ENCODE assay signal across 8 mouse cellular contexts in the genomic region with DNA sequence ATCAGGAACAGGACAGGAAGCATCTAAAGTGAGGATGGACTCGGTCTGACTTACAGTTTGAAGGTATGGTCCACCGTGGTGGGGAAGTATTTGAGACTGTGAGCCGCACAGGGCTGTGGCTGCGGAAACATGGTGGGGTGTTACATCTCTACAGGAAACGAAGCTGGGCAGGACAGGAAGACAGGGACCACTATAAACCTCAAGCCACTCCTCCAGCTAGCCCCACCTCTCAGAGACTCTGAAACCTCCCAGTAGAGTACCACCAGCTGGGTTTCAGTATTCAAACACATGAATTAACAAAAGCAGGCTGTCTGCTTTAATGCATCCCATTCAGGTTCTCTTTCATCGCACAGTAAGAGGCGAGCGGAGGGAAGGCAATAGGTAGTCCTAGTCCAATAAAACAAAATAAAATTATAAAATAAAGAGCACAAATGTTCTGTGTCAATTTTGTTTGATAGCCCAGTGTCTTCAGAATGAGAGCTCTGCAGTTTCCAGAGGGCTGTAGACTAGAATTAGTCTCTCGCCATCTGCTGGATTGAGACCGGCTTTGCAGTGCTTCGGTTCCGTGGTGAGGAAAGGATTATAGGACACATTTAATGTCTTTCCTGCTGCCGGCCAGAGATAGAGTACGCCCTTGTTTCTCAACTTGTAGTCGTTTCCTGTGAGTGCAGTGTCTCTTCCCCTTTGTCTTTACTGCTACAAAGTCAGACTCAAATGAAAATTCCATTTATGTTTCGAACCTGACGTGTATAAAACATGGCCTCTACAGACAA.
DNase-seq lines count a peak whose midpoint lies in the region; ATAC-seq and TF ChIP-seq lines count a peak whose summit lies in the region.

No protein-coding gene starts in this region.

- DNase-seq in CH12.LX (ENCODE audit: extremely low read depth) = peak; percentile 93
- DNase-seq in layer of hippocampus, adult 8-10 months (ENCODE audit: low spot score in 2 of 2) = peak; percentile 30 to 49
- peak; percentile 78 for DNase-seq in thymus, postnatal 0 days (ENCODE audit: low spot score)

- dilution Hi-C loops in CH12.LX (cut with MboI; ENCODE audit: extremely low pct_ligation_motif_present, extremely low pct_unique_long_range_greater_than_20kb, low sequenced_read_pairs) = no loop called here

- peak; percentile 95 for TF ChIP-seq POLR2A in CH12.LX (IDR thresholded peaks at IDR 0.05; ENCODE audit: low read depth, low read length)
- no peak for TF ChIP-seq POLR2A in bone marrow, adult 2 months (IDR thresholded peaks at IDR 0.05; ENCODE audit: borderline replicate concordance, control insufficient read depth, low read depth, low read length)
- TF ChIP-seq POLR2A in embryonic fibroblast, embryonic 13.5 days (IDR thresholded peaks at IDR 0.05; ENCODE audit: low read depth, low read length) = no peak

- H3K27me3 ChIP-seq in CH12.LX (replicated peaks) = no peaks in the 10 kb centered on the region
- no peaks in the 10 kb centered on the region for H3K27me3 ChIP-seq in lung, embryonic 15.5 days

- peak overlapping the region; percentile 71 for H3K9ac ChIP-seq in CH12.LX (ENCODE audit: insufficient read depth, low read depth)
- no peak overlapping the region for H3K9ac ChIP-seq in lung, embryonic 15.5 days

- peaks cover 4% of the 10 kb centered on the region for H3K79me2 ChIP-seq in CH12.LX (replicated peaks; ENCODE audit: control insufficient read depth, extremely low read depth, insufficient read depth, poor library complexity, severe bottlenecking)

- H3K27ac ChIP-seq in CH12.LX (ENCODE audit: insufficient read depth, low read depth) = 0 out of 2 replicates have a peak overlapping the region, but pooled peaks have one; percentile 28
- H3K27ac ChIP-seq in bone marrow, adult 2 months (ENCODE audit: control insufficient read depth, insufficient read depth, low read depth, low read length, poor library complexity) = peak overlapping the region; percentile 8; the same call in 1 of the 2 replicates
- no peak overlapping the region for H3K27ac ChIP-seq in embryonic fibroblast, embryonic 13.5 days (ENCODE audit: insufficient read depth, low read length)
- 0 out of 2 replicates have a peak overlapping the region, but pooled peaks have one; percentile 33 for H3K27ac ChIP-seq in lung, embryonic 15.5 days

- peak; percentile 67; the same call in 1 of the 2 replicates for TF ChIP-seq EP300 in CH12.LX (IDR thresholded peaks at IDR 0.05; ENCODE audit: low read length)

- H3K36me3 ChIP-seq in CH12.LX (replicated peaks in 1 of 2; ENCODE audit: control insufficient read depth in 1 of 2, insufficient read depth in 1 of 2, low read length in 1 of 2) = peaks cover 5 to 29% of the 10 kb centered on the region in 2 experiments
- no peaks in the 10 kb centered on the region for H3K36me3 ChIP-seq in lung, embryonic 15.5 days

- H3K4me1 ChIP-seq in CH12.LX (ENCODE audit: control insufficient read depth in 1 of 2, insufficient read depth in 2 of 2) = peaks cover 0 to 15% of the 10 kb centered on the region in 2 experiments; a peak in 2 of 4 replicates
- H3K4me1 ChIP-seq in bone marrow, adult 2 months (ENCODE audit: control insufficient read depth, insufficient read depth, low read length) = peaks cover 3% of the 10 kb centered on the region; the same call in 1 of the 2 replicates
- no peaks in the 10 kb centered on the region for H3K4me1 ChIP-seq in embryonic fibroblast, embryonic 13.5 days (ENCODE audit: control insufficient read depth, insufficient read depth, low read length)
- H3K4me1 ChIP-seq in lung, embryonic 15.5 days = no peaks in the 10 kb centered on the region

- WGBS in bone marrow, adult 2 months = 2% methylated on average over 17 of the region's 17 CpGs
- WGBS in lung, embryonic 15.5 days = 27% methylated on average over 17 of the region's 17 CpGs

- no peaks in the 10 kb centered on the region for H3K9me3 ChIP-seq in CH12.LX (replicated peaks; ENCODE audit: low read length)
- H3K9me3 ChIP-seq in lung, embryonic 15.5 days = no peaks in the 10 kb centered on the region

- peak overlapping the region; percentile 59 to 80 (median 65) for H3K4me3 ChIP-seq in CH12.LX (replicated peaks in 1 of 3; ENCODE audit: low read depth in 2 of 3, low read length in 2 of 3, poor library complexity in 1 of 3)
- peak overlapping the region; percentile 53 for H3K4me3 ChIP-seq in bone marrow, adult 2 months (replicated peaks; ENCODE audit: control insufficient read depth, low read depth, low read length)
- H3K4me3 ChIP-seq in embryonic fibroblast, embryonic 13.5 days (ENCODE audit: insufficient read depth, low read length) = no peak overlapping the region
- H3K4me3 ChIP-seq in lung, embryonic 15.5 days = no peak overlapping the region

- peak; percentile 83 for TF ChIP-seq RAD21 in CH12.LX (IDR thresholded peaks at IDR 0.05; ENCODE audit: low read depth, low read length)

- H3K4me2 ChIP-seq in CH12.LX (ENCODE audit: insufficient read depth, low read depth, poor library complexity, severe bottlenecking) = peak overlapping the region; percentile 93
- H3K4me2 ChIP-seq in lung, embryonic 15.5 days = peak overlapping the region; percentile 22; the same call in 1 of the 2 replicates

- TF ChIP-seq CTCF in CH12.LX (conservative IDR thresholded peaks at IDR 0.05 in 1 of 2, IDR thresholded peaks at IDR 0.05 in 1 of 2; ENCODE audit: low read depth in 2 of 2, low read length in 2 of 2) = peak; percentile 18 to 85; a peak in 2 of 4 replicates
- peak; percentile 59 for TF ChIP-seq CTCF in bone marrow, adult 2 months (IDR thresholded peaks at IDR 0.05; ENCODE audit: control insufficient read depth, insufficient read depth, low read length)
- peak; percentile 3; the same call in 1 of the 2 replicates for TF ChIP-seq CTCF in embryonic fibroblast, embryonic 13.5 days (IDR thresholded peaks at IDR 0.05; ENCODE audit: borderline replicate concordance, insufficient read depth, low read length)

- in situ Hi-C loops in CH12.LX (cut with MboI; ENCODE audit: low pct_ligation_motif_present, low pct_unique_long_range_greater_than_20kb, low sequenced_read_pairs) = no loop called here

- ATAC-seq in hematopoietic stem cell, adult 5-6 weeks (replicated peaks in 1 of 2; ENCODE audit: insufficient read depth in 1 of 2, low FRiP score in 2 of 2, low TSS enrichment in 1 of 2, low read depth in 1 of 2, poor library complexity in 2 of 2, severe bottlenecking in 2 of 2) = peak; percentile 90
- ATAC-seq in lung, embryonic 15.5 days (ENCODE audit: borderline replicate concordance, extremely low read depth, low FRiP score, low TSS enrichment) = peak; percentile 69; the same call in 1 of the 2 replicates
- peak; percentile 83 for ATAC-seq in neutrophil, adult 5-6 weeks (ENCODE audit: extremely low read depth, insufficient number of reproducible peaks, low FRiP score, poor library complexity, severe bottlenecking)

TF ChIP-seq in CH12.LX, 34 proteins besides CTCF, POLR2A, EP300 and RAD21 (continues in another document):
- TF ChIP-seq ZKSCAN1 (IDR thresholded peaks at IDR 0.05; ENCODE audit: borderline replicate concordance, low read depth, low read length) (no peak), SMC3 (IDR thresholded peaks at IDR 0.05; ENCODE audit: low read depth, low read length) (peak; percentile 83), ZNF384 (IDR thresholded peaks at IDR 0.05; ENCODE audit: low read depth, low read length) (peak; percentile 49; the same call in 1 of the 2 replicates), MEF2A (IDR thresholded peaks at IDR 0.05; ENCODE audit: borderline replicate concordance, low read depth, low read length) (no peak; the same call in 1 of the 2 replicates), USF2 (conservative IDR thresholded peaks at IDR 0.05; ENCODE audit: low read depth, low read length) (no peak), TCF12 (IDR thresholded peaks at IDR 0.05; ENCODE audit: low read depth, low read length) (peak; percentile 80), ZMIZ1 (IDR thresholded peaks at IDR 0.05; ENCODE audit: low read depth, low read length) (peak; percentile 71; the same call in 1 of the 2 replicates), SIN3A (IDR thresholded peaks at IDR 0.05; ENCODE audit: low read length) (peak; percentile 98), PAX5 (IDR thresholded peaks at IDR 0.05; ENCODE audit: low read length) (no peak), USF1 (IDR thresholded peaks at IDR 0.05; ENCODE audit: low read depth, low read length) (no peak), KAT2A (IDR thresholded peaks at IDR 0.05; ENCODE audit: insufficient replicate concordance, low read length) (peak; percentile 42; the same call in 1 of the 2 replicates), CHD2 (IDR thresholded peaks at IDR 0.05; ENCODE audit: low read length) (no peak), UBTF (IDR thresholded peaks at IDR 0.05; ENCODE audit: low read depth, low read length) (no peak), MYC (IDR thresholded peaks at IDR 0.05; ENCODE audit: low read depth, low read length) (peak; percentile 71), CHD1 (IDR thresholded peaks at IDR 0.05; ENCODE audit: low read depth, low read length) (no peak; the same call in 1 of the 2 replicates), NELFE (IDR thresholded peaks at IDR 0.05; ENCODE audit: low read depth, low read length) (peak; percentile 91), MAX (IDR thresholded peaks at IDR 0.05; ENCODE audit: low read length) (peak; percentile 50; the same call in 1 of the 2 replicates), JUND (conservative IDR thresholded peaks at IDR 0.05; ENCODE audit: low read depth, low read length) (0 out of 2 replicates have a peak, but pooled peaks have one; percentile 32), MAFK (IDR thresholded peaks at IDR 0.05; ENCODE audit: insufficient replicate concordance, low read length) (peak; percentile 59; the same call in 1 of the 2 replicates), IRF4 (IDR thresholded peaks at IDR 0.05; ENCODE audit: low read depth, low read length) (peak; percentile 82), MAZ (IDR thresholded peaks at IDR 0.05; ENCODE audit: low read depth, low read length) (peak; percentile 70), E2F4 (IDR thresholded peaks at IDR 0.05; ENCODE audit: insufficient replicate concordance, low read depth, low read length) (0 out of 2 replicates have a peak, but pooled peaks have one; percentile 64), NRF1 (IDR thresholded peaks at IDR 0.05; ENCODE audit: low read depth, low read length) (peak; percentile 17; the same call in 1 of the 2 replicates), ZC3H11A (IDR thresholded peaks at IDR 0.05; ENCODE audit: low read depth, low read length) (peak; percentile 48), ETS1 (conservative IDR thresholded peaks at IDR 0.05; ENCODE audit: low read depth, low read length) (peak; percentile 49), MXI1 (IDR thresholded peaks at IDR 0.05; ENCODE audit: low read depth, low read length) (peak; percentile 60; the same call in 1 of the 2 replicates), BHLHE40 (IDR thresholded peaks at IDR 0.05; ENCODE audit: low read depth, low read length) (no peak; the same call in 1 of the 2 replicates), JUN (IDR thresholded peaks at IDR 0.05; ENCODE audit: insufficient read depth, low read depth, low read length) (no peak), TBP (conservative IDR thresholded peaks at IDR 0.05; ENCODE audit: low read depth, low read length) (peak; percentile 94)

Comparison
In these comparisons a context has a peak if more than half of its experiments do, and no peak if none do; other contexts are left out.
1. DNase-seq: peak in every context shown above with its lines; median percentile 93 in CH12.LX; 78 in thymus, postnatal 0 days; 40 in layer of hippocampus, adult 8-10 months.
2. H3K4me3 ChIP-seq: peak in CH12.LX (3 of 3) and bone marrow, adult 2 months (single experiment); none in embryonic fibroblast, embryonic 13.5 days (single experiment) and lung, embryonic 15.5 days (single experiment).
3. CTCF ChIP-seq: peak in every context shown above with its lines; median percentile 59 in bone marrow, adult 2 months; 52 in CH12.LX; 3 in embryonic fibroblast, embryonic 13.5 days.
4. Peak in every context shown above with its lines, with median percentiles within 50 percentile points of each other: ATAC-seq.